Mouse (Mus musculus) lung, adult 10 weeks (tissue): Measurements from ENCODE around the gene Ssc4d. TPM values are rescaled to one million over a fixed set of nuclear protein-coding genes. Genes with fewer than 3 reads are reported as not detected.

Experiments used
- polyA plus RNA-seq: library from polyadenylated mRNA; stranded (reverse); fragments of 350-450 nt; fragmentation: Illumina TruSeq; extraction: RNeasy Lipid Tissue Mini Kit (QIAGEN cat#74804); gene quantifications from one replicate; pipeline ENCODE4 v1.2.3, GENCODE M21; 2014; ENCODE audit warnings: low read depth, low replicate concordance; ENCODE audit not compliant: insufficient read depth

The Ssc4d gene
- polyA plus RNA-seq, result 1.0 TPM

GRCm38 (mm10) chr5:135974365-135974764 lies at the start of gene Ssc4d:
Gene Ssc4d (minus strand): TSS chr5:135974531.

GRCm38 (mm10) chr5:135994725-135995687 lies 20.7 kb upstream of the Ssc4d start, which contains the start of gene Dtx2:
Gene Dtx2 (plus strand): TSS chr5:135994800.

GRCm38 (mm10) chr5:135979904-135980303 lies 5.6 kb upstream of the Ssc4d start, which contains the start of gene Zp3:
Gene Zp3 (plus strand): TSS chr5:135980099.

GRCm38 (mm10) chr5:135934481-135935175 lies 39.7 kb downstream of the Ssc4d start, which contains the start of gene Ywhag:
Gene Ywhag (minus strand): TSS chr5:135934616.

Other genes with a start within 250 kb of the Ssc4d start
- gene Tmem120a, start 230.1 kb downstream of the Ssc4d start, polyA plus RNA-seq, result 24.1 TPM
- gene Styxl1, start 196.1 kb downstream of the Ssc4d start, polyA plus RNA-seq, result 2.5 TPM
- 172 TPM for gene Mdh2, start 196.1 kb downstream of the Ssc4d start, polyA plus RNA-seq
- not detected for gene Srrm3, start 167.6 kb downstream of the Ssc4d start, polyA plus RNA-seq
- gene Hspb1, start 86.6 kb downstream of the Ssc4d start, polyA plus RNA-seq, result 179 TPM
- 53.1 TPM for gene Ywhag, start 39.9 kb downstream of the Ssc4d start, polyA plus RNA-seq
- gene Zp3, start 5.6 kb upstream of the Ssc4d start, polyA plus RNA-seq, result not detected
- 9.9 TPM for gene Dtx2, start 20.3 kb upstream of the Ssc4d start, polyA plus RNA-seq
- 31.1 TPM for gene Upk3b, start 64.0 kb upstream of the Ssc4d start, polyA plus RNA-seq
- gene Upk3bl, start 80.0 kb upstream of the Ssc4d start, polyA plus RNA-seq, result not detected
- gene Rasa4, start 109.4 kb upstream of the Ssc4d start, polyA plus RNA-seq, result 7.2 TPM
- gene Polr2j, start 142.1 kb upstream of the Ssc4d start, polyA plus RNA-seq, result 83.0 TPM
- gene Lrwd1, start 161.5 kb upstream of the Ssc4d start, polyA plus RNA-seq, result 11.3 TPM
- gene Alkbh4, start 161.6 kb upstream of the Ssc4d start, polyA plus RNA-seq, result 7.6 TPM
- gene Orai2, start 196.2 kb upstream of the Ssc4d start, polyA plus RNA-seq, result 7.5 TPM
- gene Prkrip1, start 224.4 kb upstream of the Ssc4d start, polyA plus RNA-seq, result 27.5 TPM